Mouse (Mus musculus) hindbrain, embryonic 11.5 days (tissue): ENCODE data around the gene Zfp148. TPM values are rescaled to one million over a fixed set of nuclear protein-coding genes. Genes with fewer than 3 reads are reported as not detected.
"Not testable (repeated sequence)": the region's sequence is repeated elsewhere in the genome, so short reads cannot be mapped to it uniquely, and the experiment has no call there.

Source experiments
- ATAC-seq: fragments of 200-750 bp; cut with Nextera tagmentation; 2 replicates; pipeline ENCODE4 v1.8.0; 2017; ENCODE audit warnings: mild to moderate bottlenecking, moderate TSS enrichment, moderate library complexity; ENCODE audit not compliant: low FRiP score
- DNase-seq: peaks from one replicate; pipeline ENCODE4 v3.0.0-alpha.2; 2015; ENCODE audit warnings: low spot score
- H3K27ac ChIP-seq: fragments of 300-500 bp; sonication (generic); 2 replicates; pipeline ENCODE4 v1.5.1; 2014; ENCODE audit warnings: mild to moderate bottlenecking, low read depth, low read length
- H3K27me3 ChIP-seq: fragments of 300-500 bp; sonication (generic); 2 replicates; pipeline ENCODE4 v1.6.1; 2014; ENCODE audit warnings: mild to moderate bottlenecking, low read length, moderate library complexity, mixed read lengths; ENCODE audit not compliant: control insufficient read depth, insufficient read depth
- H3K36me3 ChIP-seq: fragments of 300-500 bp; sonication (generic); 2 replicates; pipeline ENCODE4 v1.6.1; 2014; ENCODE audit warnings: mild to moderate bottlenecking, low read length, moderate library complexity, mixed read lengths; ENCODE audit not compliant: control insufficient read depth, insufficient read depth
- H3K4me1 ChIP-seq: fragments of 300-500 bp; sonication (generic); replicated peaks from 2 replicates; pipeline ENCODE4 v1.6.1; 2014; ENCODE audit warnings: low read length, mixed read lengths; ENCODE audit not compliant: control insufficient read depth, insufficient read depth
- H3K4me2 ChIP-seq: fragments of 300-500 bp; sonication (generic); replicated peaks from 2 replicates; pipeline ENCODE4 v1.6.1; 2014; ENCODE audit warnings: mild to moderate bottlenecking, low read depth, low read length
- H3K4me3 ChIP-seq: fragments of 300-500 bp; sonication (generic); 2 replicates; pipeline ENCODE4 v1.5.1; 2014; ENCODE audit warnings: low read depth, low read length
- H3K9ac ChIP-seq: fragments of 300-500 bp; sonication (generic); 2 replicates; pipeline ENCODE4 v1.6.1; 2014; ENCODE audit warnings: low read depth, low read length
- H3K9me3 ChIP-seq: fragments of 300-500 bp; sonication (generic); 2 replicates; pipeline ENCODE4 v1.6.1; 2016; ENCODE audit warnings: low read length; ENCODE audit not compliant: control insufficient read depth
- WGBS: fragments of 180-500 bp; shearing (Covaris S2); extraction: QIAGEN DNeasy Blood & Tissue Kit; methylation state at CpG from one replicate; pipeline ENCODE4 v1.1.7; 2014; 5-methylcytosine and 5-hydroxymethylcytosine counted together
- polyA plus RNA-seq: library from polyadenylated mRNA; unstranded; fragments of >200 nt; fragmentation: Nextera tagmentation; extraction: Ambion mirVana; gene quantifications from 2 replicates; pipeline ENCODE4 v1.2.1, GENCODE M21; 2014

Gene Zfp148
- polyA plus RNA-seq, 1 experiment from 2014 or later = 48.8 TPM

DNA sequence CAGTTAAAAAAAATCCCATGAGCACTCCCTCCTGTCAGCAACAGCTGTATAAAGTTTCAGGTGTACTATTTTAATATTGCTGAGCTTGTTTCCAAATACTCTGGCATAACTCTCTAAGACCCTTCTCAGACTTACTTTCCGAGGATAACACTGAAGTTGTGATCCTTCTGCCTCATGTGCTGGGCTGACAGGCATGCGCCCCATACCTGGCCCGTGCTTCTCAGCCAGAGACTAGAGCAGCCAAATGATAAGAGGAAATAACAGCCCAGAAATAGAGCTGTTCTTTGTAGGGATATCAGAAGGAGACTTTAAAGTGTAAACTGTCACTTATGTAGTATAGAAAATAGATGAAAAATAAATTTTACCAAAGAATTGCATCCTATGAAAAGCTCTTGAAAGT lies 101.7 kb downstream of the Zfp148 start:
- Histone ChIP-seq H3K4me1 (no peaks in the 10 kb centered on the region), H3K36me3 (no peaks in the 10 kb centered on the region), H3K9me3 (no peaks in the 10 kb centered on the region), H3K4me2 (no peak overlapping the region), H3K27me3 (no peaks in the 10 kb centered on the region), H3K27ac (no peak overlapping the region), H3K9ac (no peak overlapping the region), H3K4me3 (no peak overlapping the region)
- 95% methylated on average over 3 of the region's 3 CpGs for WGBS
- ATAC-seq (no peak), DNase-seq (no peak)

- ATAC-seq (no peak), DNase-seq (no peak)
- no peaks in the 10 kb centered on the region for H3K4me1 ChIP-seq
- H3K27ac ChIP-seq = no peak overlapping the region
- 98% methylated on average over 4 of the region's 4 CpGs for WGBS
- no peak overlapping the region for H3K9ac ChIP-seq
- no peaks in the 10 kb centered on the region for H3K9me3 ChIP-seq
- H3K4me2 ChIP-seq = no peak overlapping the region
- no peaks in the 10 kb centered on the region for H3K27me3 ChIP-seq
- H3K36me3 ChIP-seq = no peaks in the 10 kb centered on the region
- H3K4me3 ChIP-seq = no peak overlapping the region
These were observed 107.1 kb downstream of the Zfp148 start for GRCm38 (mm10) chr16:33487709-33488108.

- no peak for ATAC-seq
- WGBS = 94% methylated on average over 4 of the region's 4 CpGs
These were observed 113.7 kb downstream of the Zfp148 start for GRCm38 (mm10) chr16:33494374-33494773.

DNA sequence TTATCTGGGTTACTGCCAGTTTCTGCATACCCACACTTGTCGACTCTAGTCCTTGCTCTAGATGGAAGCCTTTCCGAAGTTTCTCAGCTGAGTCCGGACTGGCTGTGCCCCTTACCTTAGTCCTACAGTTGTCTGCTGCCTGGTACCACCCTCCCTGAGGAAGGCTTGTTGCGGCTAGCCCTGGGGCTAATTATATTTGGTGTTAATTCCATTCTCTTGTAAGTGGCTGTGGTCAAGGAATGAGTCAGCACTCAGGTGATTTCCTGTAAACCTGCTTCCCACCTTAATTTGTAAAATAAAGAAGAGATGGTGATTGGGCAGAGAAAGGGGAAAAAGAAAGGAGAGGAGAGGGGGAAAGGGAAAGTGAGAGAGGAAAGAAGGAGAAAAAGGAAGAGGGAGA lies 127.4 kb downstream of the Zfp148 start:
- Histone ChIP-seq H3K9me3 (no peaks in the 10 kb centered on the region), H3K36me3 (no peaks in the 10 kb centered on the region), H3K9ac (no peak overlapping the region), H3K27ac (no peak overlapping the region), H3K27me3 (no peaks in the 10 kb centered on the region), H3K4me2 (no peak overlapping the region), H3K4me3 (no peak overlapping the region), H3K4me1 (no peaks in the 10 kb centered on the region)
- no peak for DNase-seq
- ATAC-seq = no peak
- 94% methylated on average over 4 of the region's 4 CpGs for WGBS

More at GRCm38 (mm10) chr16:33494374-33494773, 113.7 kb downstream of the Zfp148 start:
- Histone ChIP-seq H3K36me3 (0 out of 2 replicates have a peak, but pooled peaks cover 4% of the 10 kb centered on the region), H3K9ac (no peak overlapping the region), H3K4me3 (no peak overlapping the region), H3K9me3 (no peaks in the 10 kb centered on the region), H3K4me1 (no peaks in the 10 kb centered on the region), H3K27me3 (no peaks in the 10 kb centered on the region), H3K27ac (no peak overlapping the region), H3K4me2 (no peak overlapping the region)
- no peak for DNase-seq

DNA sequence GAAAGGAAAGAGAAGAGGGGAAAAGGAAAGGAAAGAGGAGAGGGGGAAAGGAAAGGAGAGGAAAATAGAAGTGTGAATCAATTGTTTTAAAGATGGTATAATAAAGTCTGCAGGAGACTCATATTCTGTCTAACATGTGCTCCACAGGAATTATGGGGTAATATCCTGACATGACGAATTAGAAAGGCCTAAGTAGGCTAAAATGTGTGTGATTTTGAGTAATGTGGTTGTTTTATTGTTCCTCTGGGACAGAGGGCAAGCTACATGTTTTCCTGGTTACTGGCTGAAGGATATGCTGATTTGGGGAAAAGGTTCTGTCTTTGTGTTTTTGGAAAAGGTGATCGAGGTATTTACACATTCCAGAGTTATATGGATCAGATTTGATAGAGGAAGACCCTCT lies 128.6 kb downstream of the Zfp148 start:
- ATAC-seq, DNase-seq, H3K36me3 ChIP-seq, H3K4me2 ChIP-seq, H3K9me3 ChIP-seq, H3K27ac ChIP-seq, H3K9ac ChIP-seq, H3K4me3 ChIP-seq, H3K4me1 ChIP-seq, H3K27me3 ChIP-seq: not testable (repeated sequence)
- WGBS = 89% methylated on average over 2 of the region's 2 CpGs

DNA sequence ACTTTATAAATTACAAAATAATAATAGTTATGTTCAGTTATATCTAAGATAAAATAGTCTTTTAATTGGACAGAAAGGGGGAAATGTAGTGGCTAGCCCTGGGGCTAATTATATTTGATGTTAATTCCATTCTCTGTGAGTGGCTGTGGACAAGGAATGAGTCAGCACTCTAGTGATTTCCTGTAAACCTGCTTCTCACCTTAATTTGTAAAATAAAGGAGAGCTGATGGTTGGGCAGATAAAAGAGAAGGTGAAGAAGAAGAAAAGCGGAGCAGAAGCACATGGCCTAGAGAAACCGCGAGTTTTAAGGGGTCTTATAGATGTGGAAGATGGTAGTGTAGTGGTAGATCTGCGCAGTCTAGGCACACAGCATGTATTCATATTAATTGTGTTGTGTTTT lies 130.2 kb downstream of the Zfp148 start:
- not testable (repeated sequence) for H3K27ac ChIP-seq, H3K4me2 ChIP-seq, H3K4me3 ChIP-seq, H3K9me3 ChIP-seq, ATAC-seq, H3K4me1 ChIP-seq, H3K36me3 ChIP-seq, DNase-seq, H3K9ac ChIP-seq, H3K27me3 ChIP-seq
- WGBS = 95% methylated on average over 4 of the region's 4 CpGs

GRCm38 (mm10) chr16:33512555-33512954 lies 131.9 kb downstream of the Zfp148 start:
- Histone ChIP-seq H3K9ac (no peak overlapping the region), H3K27me3 (no peaks in the 10 kb centered on the region), H3K9me3 (no peaks in the 10 kb centered on the region), H3K4me3 (no peak overlapping the region), H3K4me1 (no peaks in the 10 kb centered on the region; the same call in 1 of the 2 replicates), H3K4me2 (no peak overlapping the region), H3K36me3 (no peaks in the 10 kb centered on the region), H3K27ac (no peak overlapping the region)
- DNase-seq = no peak
- 91% methylated on average over 6 of the region's 6 CpGs for WGBS
- no peak for ATAC-seq

- WGBS = 7% methylated on average over 27 of the region's 27 CpGs
- Histone ChIP-seq H3K27ac (no peak within 1 kb of the TSS), H3K4me3 (peak within 1 kb of the TSS; percentile 22; the same call in 1 of the 2 replicates), H3K4me1 (no peaks in the 10 kb centered on the region; the same call in 1 of the 2 replicates), H3K27me3 (no peaks in the 10 kb centered on the region), H3K4me2 (peak within 1 kb of the TSS; percentile 67), H3K9me3 (no peaks in the 10 kb centered on the region), H3K9ac (peak within 1 kb of the TSS; percentile 63), H3K36me3 (no peaks in the 10 kb centered on the region)
- DNase-seq = peak; percentile 33
- ATAC-seq = peak; percentile 27; the same call in 1 of the 2 replicates
These were observed 136.3 kb downstream of the Zfp148 start, which contains the start of gene Slc12a8 for GRCm38 (mm10) chr16:33516807-33517565. Gene Slc12a8 (plus strand): TSS chr16:33517328.

DNA sequence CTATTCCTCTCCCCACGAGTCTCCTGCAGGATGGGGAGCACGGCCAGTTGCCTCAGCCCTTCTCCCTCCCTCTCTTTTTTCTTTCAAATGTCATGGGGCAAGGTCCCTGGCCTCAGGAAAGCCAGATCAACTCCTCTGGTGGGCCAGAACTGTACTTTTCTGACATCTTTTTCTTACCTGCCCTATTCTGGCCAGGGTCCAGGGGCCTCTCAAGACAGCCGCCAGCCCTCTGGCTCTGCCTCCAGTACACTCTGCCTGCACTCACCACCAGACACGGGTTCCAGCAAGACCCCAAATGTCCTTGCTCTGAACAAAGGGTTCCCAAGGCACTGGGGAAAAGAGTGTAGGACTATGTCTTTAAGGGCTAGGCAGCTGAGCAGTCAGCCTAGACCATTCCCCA lies 137.0 kb downstream of the Zfp148 start:
- ATAC-seq (no peak), DNase-seq (no peak)
- peak overlapping the region; percentile 22; the same call in 1 of the 2 replicates for H3K4me3 ChIP-seq
- H3K9ac ChIP-seq = peak overlapping the region; percentile 63
- H3K4me2 ChIP-seq = peak overlapping the region; percentile 67
- WGBS = 34% methylated on average over 4 of the region's 4 CpGs
- no peak overlapping the region for H3K27ac ChIP-seq
- H3K27me3 ChIP-seq = no peaks in the 10 kb centered on the region
- no peaks in the 10 kb centered on the region for H3K36me3 ChIP-seq
- no peaks in the 10 kb centered on the region for H3K9me3 ChIP-seq
- H3K4me1 ChIP-seq = no peaks in the 10 kb centered on the region; the same call in 1 of the 2 replicates
